22 mouse cellular contexts compared by ENCODE assay signal in the genomic region with DNA sequence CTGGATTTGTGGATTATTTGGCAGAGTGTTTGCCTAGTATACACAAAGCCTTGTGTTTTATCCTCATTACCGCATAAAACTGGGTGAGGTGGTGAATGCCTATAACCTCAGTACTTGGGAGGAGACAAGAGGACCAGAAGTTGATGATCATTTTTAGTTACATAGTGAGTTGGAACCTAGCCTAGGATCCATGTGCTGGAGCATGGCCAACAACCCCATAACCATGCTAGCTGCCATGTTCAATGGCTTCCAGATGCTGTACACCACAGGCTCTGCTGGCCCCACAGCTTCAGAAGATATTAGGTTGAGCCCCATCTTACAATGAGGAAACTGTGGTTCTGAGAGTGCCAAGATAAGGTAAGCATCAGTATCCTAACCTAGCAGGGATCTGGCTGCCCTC.
A peak's percentile ranks its signal among the peaks of the same experiment; 100 is the strongest.
DNase-seq lines count a peak whose midpoint lies in the region; ATAC-seq lines count a peak whose summit lies in the region.
"Had no signal": no experiment of that assay in that cellular context is flagged by ENCODE, and none has a peak within 500 bp of the region (broad histone marks: within the 10 kb centered on the region; RNA-seq: fewer than 3 reads in every experiment).

No protein-coding gene starts in this region.

- no peak overlapping the region for H3K9ac ChIP-seq in embryonic facial prominence, embryonic 14.5 days (ENCODE audit: low read depth, low read length)
- H3K9ac ChIP-seq in heart, embryonic 16.5 days (ENCODE audit: low read length): no peak overlapping the region
- H3K9ac ChIP-seq in midbrain, embryonic 11.5 days (ENCODE audit: low read length): no peak overlapping the region
- no peak overlapping the region for H3K9ac ChIP-seq in midbrain, embryonic 13.5 days (replicated peaks)
- H3K9ac ChIP-seq: forebrain, embryonic 12.5 days; hindbrain, embryonic 14.5 days had no signal

- no peaks in the 10 kb centered on the region for H3K36me3 ChIP-seq in embryonic facial prominence, embryonic 14.5 days (ENCODE audit: control insufficient read depth, insufficient read depth, low read length)
- no peaks in the 10 kb centered on the region for H3K36me3 ChIP-seq in embryonic facial prominence, embryonic 10.5 days (replicated peaks)
- H3K36me3 ChIP-seq in heart, embryonic 16.5 days (ENCODE audit: control insufficient read depth, insufficient read depth): no peaks in the 10 kb centered on the region
- H3K36me3 ChIP-seq in heart, embryonic 10.5 days: no peaks in the 10 kb centered on the region
- no peaks in the 10 kb centered on the region for H3K36me3 ChIP-seq in midbrain, embryonic 11.5 days (ENCODE audit: control insufficient read depth, insufficient read depth, low read length)
- no peaks in the 10 kb centered on the region for H3K36me3 ChIP-seq in midbrain, embryonic 13.5 days
- H3K36me3 ChIP-seq: forebrain, embryonic 12.5 days; G1E; hindbrain, embryonic 10.5 days had no signal

- peak; percentile 29 for DNase-seq in embryonic facial prominence, embryonic 14.5 days (ENCODE audit: low spot score)
- no peak for DNase-seq in embryonic facial prominence, embryonic 10.5 days (ENCODE audit: low spot score)
- DNase-seq in heart, embryonic 10.5 days (ENCODE audit: low spot score): no peak
- peak; percentile 69 for DNase-seq in midbrain, embryonic 11.5 days (ENCODE audit: low spot score, missing footprints)
- DNase-seq in c-Kit-positive CD71-positive TER-119-positive erythroid progenitor cells, embryonic 14.5 days (ENCODE audit: low spot score): no peak
- no peak for DNase-seq in yolk sac, embryonic 10.5 days (ENCODE audit: low spot score)
- DNase-seq: adrenal gland, adult 2 months; adrenal gland, postnatal 25 days; B cell, adult 2 months; cerebellum, adult 2 months; cerebellum, postnatal 10 days; gastrocnemius, postnatal 10 days; heart, postnatal 14 days had no signal

- no peak overlapping the region for H3K27ac ChIP-seq in embryonic facial prominence, embryonic 14.5 days (replicated peaks; ENCODE audit: low read depth, low read length)
- H3K27ac ChIP-seq in embryonic facial prominence, embryonic 10.5 days (replicated peaks): no peak overlapping the region
- peak overlapping the region; percentile 88; the same call in 1 of the 2 replicates for H3K27ac ChIP-seq in heart, embryonic 16.5 days (ENCODE audit: low read length)
- H3K27ac ChIP-seq in heart, embryonic 10.5 days: no peak overlapping the region
- H3K27ac ChIP-seq in midbrain, embryonic 11.5 days (ENCODE audit: low read depth, low read length): no peak overlapping the region
- no peak overlapping the region for H3K27ac ChIP-seq in midbrain, embryonic 13.5 days
- H3K27ac ChIP-seq: forebrain, embryonic 12.5 days; hindbrain, embryonic 10.5 days; hindbrain, embryonic 14.5 days had no signal

- no peaks in the 10 kb centered on the region for H3K9me3 ChIP-seq in embryonic facial prominence, embryonic 14.5 days (ENCODE audit: control insufficient read depth, low read length)
- no peaks in the 10 kb centered on the region for H3K9me3 ChIP-seq in embryonic facial prominence, embryonic 10.5 days
- no peaks in the 10 kb centered on the region for H3K9me3 ChIP-seq in heart, embryonic 16.5 days (replicated peaks; ENCODE audit: control insufficient read depth, low read length)
- no peaks in the 10 kb centered on the region for H3K9me3 ChIP-seq in heart, embryonic 10.5 days
- no peaks in the 10 kb centered on the region for H3K9me3 ChIP-seq in midbrain, embryonic 11.5 days (ENCODE audit: control insufficient read depth, low read length)
- H3K9me3 ChIP-seq in midbrain, embryonic 13.5 days: no peaks in the 10 kb centered on the region
- H3K9me3 ChIP-seq: forebrain, embryonic 12.5 days; G1E; hindbrain, embryonic 10.5 days had no signal

- no peaks in the 10 kb centered on the region for H3K27me3 ChIP-seq in embryonic facial prominence, embryonic 14.5 days (replicated peaks; ENCODE audit: control insufficient read depth, insufficient read depth, low read length)
- no peaks in the 10 kb centered on the region for H3K27me3 ChIP-seq in embryonic facial prominence, embryonic 10.5 days (replicated peaks; ENCODE audit: low read depth, poor library complexity, severe bottlenecking)
- H3K27me3 ChIP-seq in heart, embryonic 16.5 days (ENCODE audit: control insufficient read depth, insufficient read depth, low read length): no peaks in the 10 kb centered on the region
- no peaks in the 10 kb centered on the region for H3K27me3 ChIP-seq in heart, embryonic 10.5 days (ENCODE audit: insufficient read depth, poor library complexity, severe bottlenecking)
- no peaks in the 10 kb centered on the region for H3K27me3 ChIP-seq in midbrain, embryonic 11.5 days (ENCODE audit: control insufficient read depth, insufficient read depth, low read length)
- no peaks in the 10 kb centered on the region for H3K27me3 ChIP-seq in midbrain, embryonic 13.5 days
- H3K27me3 ChIP-seq: forebrain, embryonic 12.5 days had no signal

- H3K4me1 ChIP-seq in embryonic facial prominence, embryonic 14.5 days (ENCODE audit: control insufficient read depth, insufficient read depth, low read length): 0 out of 2 replicates have a peak, but pooled peaks cover 4% of the 10 kb centered on the region
- no peaks in the 10 kb centered on the region for H3K4me1 ChIP-seq in embryonic facial prominence, embryonic 10.5 days
- H3K4me1 ChIP-seq in heart, embryonic 16.5 days (ENCODE audit: control insufficient read depth, insufficient read depth, low read length): peaks cover 33% of the 10 kb centered on the region
- peaks cover 67% of the 10 kb centered on the region for H3K4me1 ChIP-seq in heart, embryonic 10.5 days
- H3K4me1 ChIP-seq in midbrain, embryonic 11.5 days (ENCODE audit: control insufficient read depth, insufficient read depth, low read length): no peaks in the 10 kb centered on the region
- peaks cover 8% of the 10 kb centered on the region; the same call in 1 of the 2 replicates for H3K4me1 ChIP-seq in midbrain, embryonic 13.5 days (replicated peaks)

- no peak overlapping the region for H3K4me2 ChIP-seq in embryonic facial prominence, embryonic 14.5 days (ENCODE audit: low read depth, low read length)
- H3K4me2 ChIP-seq in heart, embryonic 16.5 days (ENCODE audit: low read depth, low read length): no peak overlapping the region
- no peak overlapping the region for H3K4me2 ChIP-seq in midbrain, embryonic 11.5 days
- H3K4me2 ChIP-seq in midbrain, embryonic 13.5 days (replicated peaks): no peak overlapping the region
- H3K4me2 ChIP-seq: forebrain, embryonic 12.5 days; hindbrain, embryonic 14.5 days had no signal

- WGBS in embryonic facial prominence, embryonic 14.5 days: 68% methylated on average over 1 of the region's 1 CpGs
- 95% methylated on average over 1 of the region's 1 CpGs for WGBS in embryonic facial prominence, embryonic 10.5 days
- 68% methylated on average over 1 of the region's 1 CpGs for WGBS in heart, embryonic 16.5 days
- 76% methylated on average over 1 of the region's 1 CpGs for WGBS in heart, embryonic 10.5 days
- 93% methylated on average over 1 of the region's 1 CpGs for WGBS in midbrain, embryonic 11.5 days
- WGBS in midbrain, embryonic 13.5 days: 95% methylated on average over 1 of the region's 1 CpGs

- no peak overlapping the region for H3K4me3 ChIP-seq in embryonic facial prominence, embryonic 14.5 days (ENCODE audit: low read depth, low read length)
- no peak overlapping the region for H3K4me3 ChIP-seq in embryonic facial prominence, embryonic 10.5 days
- no peak overlapping the region for H3K4me3 ChIP-seq in heart, embryonic 16.5 days (ENCODE audit: low read length)
- H3K4me3 ChIP-seq in heart, embryonic 10.5 days: no peak overlapping the region
- H3K4me3 ChIP-seq in midbrain, embryonic 11.5 days (ENCODE audit: low read depth, low read length): no peak overlapping the region
- no peak overlapping the region for H3K4me3 ChIP-seq in midbrain, embryonic 13.5 days (replicated peaks)
- H3K4me3 ChIP-seq: forebrain, embryonic 12.5 days; hindbrain, embryonic 10.5 days had no signal

- ATAC-seq in embryonic facial prominence, embryonic 14.5 days (ENCODE audit: low read depth): no peak
- ATAC-seq in heart, embryonic 16.5 days (replicated peaks; ENCODE audit: extremely low read depth, insufficient read depth, low FRiP score): no peak
- ATAC-seq in midbrain, embryonic 11.5 days (ENCODE audit: low FRiP score): no peak
- ATAC-seq in midbrain, embryonic 13.5 days: no peak
- ATAC-seq: CD4-positive, CD25-positive, alpha-beta regulatory T cell, adult 4 months; forebrain, embryonic 16.5 days; intestine, embryonic 16.5 days had no signal

Comparison
In these comparisons a context has a peak if more than half of its experiments do, and no peak if none do; other contexts are left out.
1. DNase-seq: peak in embryonic facial prominence, embryonic 14.5 days (single experiment) and midbrain, embryonic 11.5 days (single experiment); none in embryonic facial prominence, embryonic 10.5 days (single experiment), heart, embryonic 10.5 days (single experiment), c-Kit-positive CD71-positive TER-119-positive erythroid progenitor cells, embryonic 14.5 days (single experiment) and yolk sac, embryonic 10.5 days (single experiment).